Mouse (Mus musculus): ENCODE measurements around the gene Pah. TPM values are rescaled to one million over a fixed set of nuclear protein-coding genes. Genes with fewer than 3 reads are reported as not detected.

The Pah gene
- not detected in 2 replicates for polyA plus RNA-seq (2016; fragmentation: Nextera tagmentation; extraction: Ambion mirVana)

DNA sequence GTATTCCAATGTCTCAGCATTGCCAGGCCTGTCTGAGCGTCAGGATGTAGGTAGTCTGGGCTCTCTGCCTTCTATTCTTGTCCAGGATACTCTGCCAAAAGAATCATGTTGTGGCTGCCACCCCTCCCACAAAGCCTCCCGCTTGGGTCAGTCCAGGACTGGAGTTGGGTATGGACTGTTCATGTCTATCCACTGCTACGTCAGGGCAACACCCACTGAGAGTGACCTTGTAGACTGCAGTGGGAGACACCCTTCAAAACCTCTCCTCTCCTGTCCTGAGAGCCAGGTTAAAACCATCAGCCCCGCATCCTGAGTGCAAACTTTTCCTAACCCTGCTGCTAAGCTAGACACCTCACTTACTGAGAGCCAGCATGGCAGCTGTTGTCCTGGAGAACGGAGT, at the start of gene Pah:
Pah (plus strand) TSS at position 150 of the 400 bp plus-strand sequence.
- Histone ChIP-seq H3K9me3 (replicated peaks) (no peaks in the 10 kb centered on the region), H3K36me3 (no peaks in the 10 kb centered on the region), H3K4me3 (no peak within 1 kb of the TSS), H3K27me3 (ENCODE audit: low read depth, poor library complexity, severe bottlenecking) (0 out of 2 replicates have a peak, but pooled peaks cover 4% of the 10 kb centered on the region), H3K27ac (no peak within 1 kb of the TSS), H3K4me1 (no peaks in the 10 kb centered on the region)
- WGBS, result 86% methylated on average over 5 of the region's 5 CpGs
- no peak for DNase-seq (ENCODE audit: low spot score)

DNA sequence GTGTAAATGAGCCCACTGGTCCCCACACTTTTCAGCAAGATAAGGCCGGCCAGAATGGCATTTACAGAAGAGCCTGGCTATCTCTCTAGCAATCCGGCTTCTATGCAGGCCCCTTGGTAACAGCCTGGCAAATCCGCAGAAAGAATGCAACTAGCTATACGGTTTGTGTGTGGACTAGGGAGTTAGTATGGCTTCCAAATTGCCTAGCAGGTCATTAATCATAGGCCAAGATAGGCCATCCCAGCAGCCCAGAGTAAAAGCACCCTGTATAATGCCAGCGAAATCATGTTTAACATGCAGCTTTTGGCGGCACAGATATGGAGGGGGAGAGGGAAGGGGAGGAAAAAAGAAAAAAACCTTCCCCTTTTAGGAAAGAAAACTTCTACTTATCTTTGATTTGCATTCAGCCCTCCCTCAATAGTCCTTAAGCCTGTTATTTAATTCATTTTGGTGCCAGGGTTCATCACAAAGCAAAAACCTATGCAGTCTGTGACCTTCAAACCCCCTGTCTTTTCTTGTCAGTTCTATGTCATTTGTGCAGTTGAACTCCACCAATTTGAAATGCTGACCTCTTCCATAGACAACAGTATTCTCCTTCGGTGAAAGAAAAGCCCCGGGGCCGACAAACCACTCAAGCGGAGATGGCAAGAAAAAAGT, 48.0 kb upstream of the Pah start:
- Histone ChIP-seq H3K36me3 (no peaks in the 10 kb centered on the region), H3K4me3 (no peak overlapping the region), H3K4me1 (no peaks in the 10 kb centered on the region), H3K27me3 (ENCODE audit: low read depth, poor library complexity, severe bottlenecking) (no peaks in the 10 kb centered on the region), H3K27ac (no peak overlapping the region), H3K9me3 (replicated peaks) (no peaks in the 10 kb centered on the region)
- 80% methylated on average over 10 of the region's 10 CpGs for WGBS
- DNase-seq (ENCODE audit: low spot score), result no peak

DNA sequence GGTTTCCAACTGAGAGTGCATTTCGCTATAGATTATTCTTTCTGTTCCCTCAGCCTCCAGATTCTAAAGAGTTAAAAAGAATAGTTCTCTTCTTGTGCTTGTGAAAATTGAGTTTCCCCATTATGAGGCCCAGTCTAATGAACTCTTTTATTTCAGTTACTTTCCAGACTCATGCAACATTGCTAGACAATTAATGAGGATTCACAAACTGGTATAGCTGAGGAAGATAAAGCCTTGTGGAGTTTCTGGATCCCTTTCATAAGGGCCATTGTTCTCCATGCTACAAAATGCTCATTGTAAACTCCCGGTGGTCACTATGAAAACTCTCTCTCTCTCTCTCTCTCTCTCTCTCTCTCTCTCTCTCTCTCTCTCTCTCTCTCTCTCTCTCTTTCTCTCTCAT, 46.6 kb upstream of the Pah start:
- H3K4me1 ChIP-seq, result no peaks in the 10 kb centered on the region
- DNase-seq (ENCODE audit: low spot score), result no peak
- H3K27ac ChIP-seq, result no peak overlapping the region
- no peaks in the 10 kb centered on the region for H3K36me3 ChIP-seq
- H3K9me3 ChIP-seq (replicated peaks), result no peaks in the 10 kb centered on the region
- 84% methylated on average over 2 of the region's 2 CpGs for WGBS
- no peak overlapping the region for H3K4me3 ChIP-seq
- H3K27me3 ChIP-seq (ENCODE audit: low read depth, poor library complexity, severe bottlenecking), result no peaks in the 10 kb centered on the region

DNA sequence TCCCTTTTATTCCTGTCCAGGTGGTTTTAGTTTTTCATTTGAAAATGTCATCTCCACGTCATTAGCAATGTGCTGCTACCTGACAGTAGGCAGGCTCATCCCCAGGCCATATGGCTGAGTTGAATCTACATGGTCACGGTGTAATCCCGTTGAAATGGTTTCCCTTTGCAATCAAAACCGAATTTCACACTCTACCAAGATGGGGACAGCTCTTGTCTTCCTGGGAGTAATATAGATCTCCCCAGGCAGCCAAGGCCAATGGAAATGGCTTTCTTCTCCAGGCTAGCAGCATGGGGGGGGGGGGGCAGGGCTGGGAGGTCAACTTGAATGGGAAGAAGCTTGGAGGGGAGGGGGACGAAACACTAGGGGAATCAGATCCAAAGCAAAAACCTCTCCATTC, 43.7 kb upstream of the Pah start:
- Histone ChIP-seq H3K36me3 (no peaks in the 10 kb centered on the region), H3K27me3 (ENCODE audit: low read depth, poor library complexity, severe bottlenecking) (peaks cover 9% of the 10 kb centered on the region; the same call in 1 of the 2 replicates), H3K9me3 (replicated peaks) (no peaks in the 10 kb centered on the region), H3K4me1 (no peaks in the 10 kb centered on the region), H3K27ac (no peak overlapping the region), H3K4me3 (no peak overlapping the region)
- WGBS, result 69% methylated on average over 5 of the region's 5 CpGs
- no peak for DNase-seq (ENCODE audit: low spot score)

DNA sequence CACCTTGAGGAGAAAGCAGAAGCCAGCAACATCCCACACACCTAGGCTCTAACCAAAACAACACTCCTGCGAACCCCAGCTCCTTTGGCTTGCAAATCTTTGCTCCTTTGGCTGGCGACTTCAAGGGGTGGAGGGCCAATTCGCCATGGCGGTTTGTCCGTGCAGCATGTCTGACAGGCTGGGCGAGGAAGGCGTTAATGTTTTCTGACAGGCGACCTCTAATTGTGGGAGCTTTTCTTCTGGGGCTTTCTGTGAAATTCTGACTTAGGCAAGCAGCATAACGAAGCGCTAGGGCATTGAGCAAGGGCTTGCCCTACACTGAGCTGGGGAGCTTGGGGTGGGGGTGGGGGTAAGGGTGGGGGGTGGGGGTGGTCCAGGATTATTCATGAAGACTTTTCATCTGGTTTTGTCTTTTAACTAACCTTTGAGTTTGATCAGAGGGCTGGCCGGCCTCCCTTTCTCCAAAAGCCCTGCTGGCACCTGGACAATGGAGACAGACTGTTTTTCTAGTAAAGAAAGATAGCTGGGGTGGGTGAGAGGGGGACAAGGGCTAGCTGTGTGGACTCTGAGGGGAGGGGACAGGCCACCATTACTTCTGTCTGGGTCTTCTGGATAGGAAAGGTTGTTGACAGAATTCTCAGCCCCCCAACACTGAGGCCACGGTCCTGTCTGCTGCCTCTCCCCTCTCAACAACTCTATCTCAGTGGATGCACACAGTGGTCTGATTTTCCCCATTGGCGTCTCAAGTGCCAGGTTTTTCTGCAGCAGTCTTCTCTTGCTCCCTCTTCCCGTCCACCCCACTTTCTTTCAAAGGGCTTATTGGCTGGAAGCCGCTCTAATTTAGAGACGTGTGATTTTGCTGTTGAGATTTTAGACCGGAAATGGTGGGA, 36.5 kb upstream of the Pah start:
- DNase-seq (ENCODE audit: low spot score), result no peak
- Histone ChIP-seq H3K4me3 (0 out of 2 replicates have a peak overlapping the region, but pooled peaks have one; percentile 39), H3K27ac (no peak overlapping the region)

DNA sequence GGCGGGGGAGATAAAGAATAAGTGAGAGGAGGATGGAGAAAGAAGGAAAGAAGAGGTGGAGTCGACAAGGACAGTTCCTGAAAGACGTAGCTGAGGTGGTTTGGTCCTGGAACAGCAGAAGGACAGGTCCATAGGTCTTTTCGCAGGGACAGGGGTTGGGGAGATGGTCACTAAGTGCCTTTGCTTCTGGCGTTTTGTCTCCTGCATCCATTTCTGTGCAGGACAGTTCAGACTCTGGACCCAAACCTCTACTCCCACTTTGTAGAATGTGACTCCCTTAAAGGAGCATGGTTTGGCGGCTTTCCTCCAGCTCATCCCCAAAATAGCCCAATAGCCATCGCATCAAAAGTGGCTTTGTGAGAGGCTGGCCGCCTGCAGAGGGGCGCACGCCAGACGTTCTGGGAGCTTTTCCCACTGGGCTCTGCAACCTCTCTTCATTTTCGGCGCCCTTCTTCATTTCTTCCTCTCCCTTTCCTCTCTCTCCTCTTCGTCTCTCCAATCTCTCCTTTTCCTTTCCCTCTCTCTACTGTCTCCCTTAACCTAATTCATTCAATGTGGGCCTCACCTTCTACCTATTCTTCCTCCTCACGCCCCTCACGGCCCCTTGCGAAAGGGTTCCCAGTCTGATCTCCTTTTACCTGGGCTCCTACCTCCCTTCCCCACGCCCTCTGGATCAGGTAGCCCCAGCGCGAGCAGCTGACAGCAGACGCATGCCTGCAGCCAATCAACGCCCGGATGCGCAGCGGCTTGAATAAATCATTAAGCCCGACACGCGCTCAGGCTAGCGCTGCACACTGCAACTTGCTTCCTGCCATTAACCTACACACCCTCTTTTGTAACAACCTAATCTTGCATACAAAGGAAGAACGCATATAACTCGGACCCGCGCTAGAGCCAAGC, 35.6 kb upstream of the Pah start:
- H3K27ac ChIP-seq, result no peak overlapping the region
- no peaks in the 10 kb centered on the region for H3K36me3 ChIP-seq
- no peaks in the 10 kb centered on the region for H3K9me3 ChIP-seq (replicated peaks)
- under 1% methylated on average over 33 of the region's 33 CpGs for WGBS
- H3K4me3 ChIP-seq, result peak overlapping the region; percentile 39
- peaks cover 31% of the 10 kb centered on the region for H3K4me1 ChIP-seq
- H3K27me3 ChIP-seq (ENCODE audit: low read depth, poor library complexity, severe bottlenecking), result peaks cover 81% of the 10 kb centered on the region
- DNase-seq (ENCODE audit: low spot score), result peak; percentile 57

More for the DNA sequence above, 36.5 kb upstream of the Pah start:
- H3K27me3 ChIP-seq (ENCODE audit: low read depth, poor library complexity, severe bottlenecking), result peaks cover 72% of the 10 kb centered on the region
- 1% methylated on average over 17 of the region's 17 CpGs for WGBS
- no peaks in the 10 kb centered on the region for H3K36me3 ChIP-seq
- H3K9me3 ChIP-seq (replicated peaks), result no peaks in the 10 kb centered on the region
- peaks cover 31% of the 10 kb centered on the region for H3K4me1 ChIP-seq

DNA sequence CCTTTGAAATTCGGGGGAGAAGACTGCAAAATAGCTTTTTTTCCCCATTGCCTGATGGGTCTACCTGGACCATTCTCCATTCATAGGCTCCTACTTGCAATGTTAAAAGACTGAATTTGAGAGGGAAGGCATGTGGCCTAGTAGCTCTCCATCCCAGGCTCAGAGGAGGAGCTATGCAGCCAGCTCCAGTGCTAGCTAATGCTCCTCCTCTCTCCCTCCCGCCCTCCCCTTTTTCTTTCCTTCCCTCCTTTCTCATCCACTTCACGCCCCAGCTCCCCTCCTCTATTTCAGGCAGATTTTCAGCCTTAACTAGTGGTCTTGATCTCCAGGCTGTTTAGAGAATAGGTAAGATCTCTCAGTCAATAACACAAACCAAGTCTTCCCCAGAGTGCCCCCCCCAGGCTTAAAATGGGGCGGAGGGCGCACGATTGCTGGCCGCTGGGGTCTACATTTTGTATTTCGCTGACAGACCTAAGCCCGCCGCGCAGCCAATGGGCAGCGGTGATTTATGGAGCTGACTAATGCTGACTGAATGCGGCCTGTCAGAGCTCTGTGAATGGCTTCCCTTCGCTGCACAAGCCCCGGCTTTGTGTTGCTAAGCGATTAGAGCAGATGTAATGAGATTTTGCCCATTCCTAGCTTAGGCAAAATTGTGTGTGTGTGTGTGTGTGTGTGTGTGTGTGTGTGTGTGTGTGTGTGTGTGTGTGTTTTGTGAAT, 33.0 kb upstream of the Pah start:
- DNase-seq (ENCODE audit: low spot score), result peak; percentile 57
- Histone ChIP-seq H3K4me3 (peak overlapping the region; percentile 25; the same call in 1 of the 2 replicates), H3K9me3 (replicated peaks) (no peaks in the 10 kb centered on the region), H3K27me3 (ENCODE audit: low read depth, poor library complexity, severe bottlenecking) (peaks cover 95% of the 10 kb centered on the region), H3K27ac (no peak overlapping the region), H3K36me3 (no peaks in the 10 kb centered on the region), H3K4me1 (peaks cover 45% of the 10 kb centered on the region)
- 0% methylated on average over 16 of the region's 16 CpGs for WGBS

DNA sequence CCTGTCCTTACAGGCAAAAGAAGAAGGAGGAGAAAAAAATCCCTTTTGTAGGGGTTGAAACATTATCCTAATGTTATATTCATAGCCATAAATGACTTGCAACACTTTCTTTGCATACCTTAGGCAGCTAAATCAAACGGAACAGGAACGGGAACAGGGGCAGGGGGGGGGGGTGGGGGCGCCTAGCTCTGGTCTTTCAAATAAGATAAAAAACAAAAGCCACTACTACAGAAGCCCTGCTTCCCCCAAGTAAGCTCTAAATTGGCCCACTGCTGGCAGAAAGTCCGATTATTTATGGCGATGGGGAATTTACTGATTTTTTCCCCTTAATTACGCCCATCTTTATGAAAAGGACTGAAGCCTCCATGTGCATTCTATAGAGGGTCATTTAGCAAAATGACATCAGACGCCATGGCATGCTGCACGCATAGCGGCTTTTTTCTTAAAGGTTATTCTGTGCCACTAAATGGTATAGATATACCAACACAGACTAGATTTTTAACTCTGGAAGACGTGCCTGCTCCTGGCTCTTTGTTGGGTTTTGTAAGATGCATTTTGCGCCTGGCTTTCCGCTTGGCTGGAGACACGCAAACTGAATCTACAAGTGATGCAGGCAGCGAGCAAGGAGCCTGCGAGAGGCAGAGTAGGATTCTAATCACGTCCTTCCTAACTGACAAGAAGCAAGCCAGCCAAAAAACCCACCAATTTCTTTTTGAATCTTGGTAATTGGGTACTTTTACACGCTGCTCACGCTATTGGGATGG, 32.2 kb upstream of the Pah start:
- 4% methylated on average over 18 of the region's 18 CpGs for WGBS
- Histone ChIP-seq H3K27me3 (ENCODE audit: low read depth, poor library complexity, severe bottlenecking) (peaks cover 99% of the 10 kb centered on the region), H3K9me3 (replicated peaks) (no peaks in the 10 kb centered on the region), H3K27ac (no peak overlapping the region), H3K4me1 (peaks cover 54% of the 10 kb centered on the region), H3K4me3 (no peak overlapping the region), H3K36me3 (no peaks in the 10 kb centered on the region)
- peak; percentile 46 for DNase-seq (ENCODE audit: low spot score)

DNA sequence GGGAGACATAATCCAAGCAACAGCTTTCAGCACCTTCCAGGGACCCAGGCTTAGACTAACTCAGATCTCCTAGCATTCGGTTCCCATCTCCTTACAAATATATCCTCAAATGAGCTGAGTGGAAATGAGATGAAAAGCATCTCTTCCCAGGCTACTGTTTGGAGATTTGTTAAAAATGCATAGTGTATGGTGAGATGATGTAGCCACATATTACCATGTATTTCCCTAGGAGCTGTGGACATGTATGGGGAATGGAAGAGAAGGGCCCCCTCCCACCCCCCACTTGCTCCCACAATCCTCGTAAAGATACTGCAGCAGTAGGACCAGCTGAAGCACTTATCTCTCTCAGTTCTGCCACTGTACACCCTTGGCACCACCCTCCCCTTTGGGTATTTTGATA, 31.3 kb upstream of the Pah start:
- WGBS, result 8% methylated on average over 2 of the region's 2 CpGs

DNA sequence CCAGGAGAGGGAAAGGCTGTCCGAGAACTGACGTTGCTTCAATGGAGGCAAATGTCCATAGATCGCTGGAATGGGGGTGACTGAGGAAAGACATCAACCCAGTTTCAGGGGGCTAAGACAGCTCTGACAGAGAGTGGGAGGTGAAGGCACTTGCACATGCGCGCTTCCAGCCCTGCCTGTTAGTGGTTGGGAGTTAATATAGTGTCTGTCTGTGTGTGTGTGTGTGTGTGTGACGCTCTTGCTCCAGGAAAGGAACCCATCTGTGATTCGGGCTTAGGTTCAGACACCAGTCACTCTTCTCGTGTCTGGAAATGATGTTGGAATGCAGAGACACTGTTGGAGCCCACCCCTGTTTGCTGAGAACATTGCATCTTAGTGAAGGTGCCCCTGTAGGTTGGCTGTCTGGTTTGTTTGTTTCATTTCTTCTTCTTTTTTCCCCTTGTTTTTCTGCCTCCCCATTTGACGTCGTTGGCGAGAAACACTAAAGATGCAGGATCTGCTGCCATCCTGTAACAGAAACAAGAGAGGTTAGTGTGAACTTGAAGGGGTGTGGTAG, 30.0 kb upstream of the Pah start:
- H3K27ac ChIP-seq, result no peak overlapping the region
- WGBS, result 3% methylated on average over 11 of the region's 11 CpGs
- no peak overlapping the region for H3K4me3 ChIP-seq
- no peaks in the 10 kb centered on the region for H3K9me3 ChIP-seq (replicated peaks)
- H3K27me3 ChIP-seq (ENCODE audit: low read depth, poor library complexity, severe bottlenecking), result peaks cover 99% of the 10 kb centered on the region
- peak; percentile 40 for DNase-seq (ENCODE audit: low spot score)
- no peaks in the 10 kb centered on the region for H3K36me3 ChIP-seq
- H3K4me1 ChIP-seq, result peaks cover 42% of the 10 kb centered on the region

More for the DNA sequence above, 31.3 kb upstream of the Pah start:
- Histone ChIP-seq H3K4me3 (no peak overlapping the region), H3K27me3 (ENCODE audit: low read depth, poor library complexity, severe bottlenecking) (peaks cover 99% of the 10 kb centered on the region), H3K9me3 (replicated peaks) (no peaks in the 10 kb centered on the region), H3K4me1 (peaks cover 54% of the 10 kb centered on the region), H3K36me3 (no peaks in the 10 kb centered on the region), H3K27ac (no peak overlapping the region)
- no peak for DNase-seq (ENCODE audit: low spot score)

DNA sequence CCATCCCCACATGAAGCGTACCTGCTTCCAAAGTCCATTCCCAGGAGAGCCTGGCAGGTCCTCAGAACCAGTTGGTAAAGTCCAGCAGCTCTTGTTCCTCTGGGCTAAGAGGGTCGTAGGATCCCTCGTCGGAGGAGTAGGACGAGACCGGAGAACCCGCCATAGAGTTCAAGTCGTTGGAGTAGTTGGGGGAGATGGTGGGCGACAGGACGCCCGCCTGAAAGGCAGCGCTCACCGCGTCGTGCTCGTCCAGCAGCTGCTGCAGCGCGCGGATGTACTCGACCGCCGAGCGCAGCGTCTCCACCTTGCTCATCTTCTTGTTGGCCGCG, 29.3 kb upstream of the Pah start:
- Histone ChIP-seq H3K36me3 (no peaks in the 10 kb centered on the region), H3K4me1 (peaks cover 41% of the 10 kb centered on the region), H3K27ac (no peak overlapping the region), H3K4me3 (peak overlapping the region; percentile 65), H3K9me3 (replicated peaks) (no peaks in the 10 kb centered on the region), H3K27me3 (ENCODE audit: low read depth, poor library complexity, severe bottlenecking) (peaks cover 99% of the 10 kb centered on the region)
- 0% methylated on average over 26 of the region's 26 CpGs for WGBS
- no peak for DNase-seq (ENCODE audit: low spot score)
